Mouse (Mus musculus) lung, adult 2 months (tissue): ENCODE data around the gene Itih1. TPM values are rescaled to one million over a fixed set of nuclear protein-coding genes. Genes with fewer than 3 reads are reported as not detected.

ENCODE experiments used
- DNase-seq: peaks from one replicate; pipeline ENCODE4 v3.0.0; 2022
- H3K4me1 ChIP-seq: fragments of 200-500 bp; 2 replicates; pipeline ENCODE4 v1.6.1; 2011; ENCODE audit warnings: low read length; ENCODE audit not compliant: control insufficient read depth, insufficient read depth
- H3K4me3 ChIP-seq: fragments of 200-500 bp; replicated peaks from 2 replicates; pipeline ENCODE3; 2011; ENCODE audit warnings: low read depth, mild to moderate bottlenecking, control low read depth, low read length; ENCODE audit errors: extremely low read depth
- CTCF ChIP-seq: fragments of 200-500 bp; IDR thresholded peaks from 2 replicates; pipeline ENCODE4 v1.5.1; 2011; ENCODE audit warnings: mild to moderate bottlenecking, low read length, control low read depth; ENCODE audit not compliant: insufficient read depth
- POLR2A ChIP-seq: fragments of 200-500 bp; IDR thresholded peaks from 2 replicates; pipeline ENCODE4 v1.6.1; 2011; ENCODE audit warnings: low read depth, mild to moderate bottlenecking, control low read depth, low read length, borderline replicate concordance; ENCODE audit errors: extremely low read depth
- WGBS: fragments of 180-500 bp; shearing (Covaris S2); methylation state at CpG from one replicate; pipeline ENCODE4 v1.1.7; 2018; 5-methylcytosine and 5-hydroxymethylcytosine counted together
- polyA plus RNA-seq: library from polyadenylated mRNA; depleted of rRNA; stranded (reverse); fragments of >200 nt; gene quantifications from 2 replicates; pipeline ENCODE4 v1.2.3, GENCODE M21; 2012; rRNA removed

The Itih1 gene
- polyA plus RNA-seq, 1 experiment: 1.4 TPM

GRCm38 (mm10) chr14:30881718-30882108, 61.4 kb downstream of the Itih1 start:
- H3K4me3 ChIP-seq: no peak overlapping the region
- 91% methylated on average over 3 of the region's 3 CpGs for WGBS
- no peak for DNase-seq
- TF ChIP-seq POLR2A (no peak), CTCF (no peak)
- H3K4me1 ChIP-seq: 0 out of 2 replicates have a peak, but pooled peaks cover 2% of the 10 kb centered on the region

DNA sequence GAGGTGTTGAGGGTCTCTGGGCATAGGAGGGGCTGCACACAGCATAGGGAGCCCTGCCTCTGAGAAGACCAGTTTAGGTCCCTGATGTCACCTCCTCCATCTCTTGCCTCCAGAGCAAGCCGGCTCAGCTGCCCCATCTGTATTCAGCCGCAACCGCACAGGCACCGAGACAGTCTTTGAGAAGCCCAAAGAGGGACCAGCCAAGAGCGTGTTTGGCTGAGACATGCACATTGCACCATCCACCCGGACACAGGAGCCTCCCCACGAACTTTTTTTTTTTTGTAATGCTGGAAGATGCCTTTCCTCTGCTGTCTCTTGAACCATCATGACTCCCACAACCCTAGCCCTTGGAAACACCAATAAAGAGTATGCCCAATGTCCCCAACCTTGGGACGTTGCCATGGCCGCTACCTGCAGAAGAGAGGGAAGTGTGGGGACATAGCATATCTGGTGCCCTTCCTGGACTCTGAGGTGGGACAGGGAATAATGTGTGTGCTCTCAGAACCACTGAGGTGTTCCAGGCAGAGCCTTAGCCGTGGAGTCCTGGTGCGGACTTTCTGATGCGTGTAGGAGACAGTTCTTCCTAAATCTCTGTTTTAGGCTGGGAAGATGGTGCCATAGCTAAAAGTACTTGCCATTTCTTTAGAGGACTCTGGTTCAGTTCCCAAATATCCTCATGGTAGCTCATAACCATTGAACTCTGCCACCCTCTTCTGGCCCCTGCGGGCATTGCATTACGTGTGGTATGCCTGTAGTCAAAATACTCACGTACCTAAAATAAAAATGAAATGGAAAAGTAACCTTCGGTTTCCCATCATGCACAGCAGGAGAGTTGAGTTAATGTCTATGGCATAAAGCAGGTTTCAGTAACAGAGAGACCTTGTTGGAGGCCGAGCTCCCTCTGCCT, 62.0 kb downstream of the Itih1 start:
- WGBS: 72% methylated on average over 17 of the region's 17 CpGs
- H3K4me3 ChIP-seq: no peak overlapping the region
- peaks cover 6% of the 10 kb centered on the region; the same call in 1 of the 2 replicates for H3K4me1 ChIP-seq
- DNase-seq: peak; percentile 70
- TF ChIP-seq POLR2A (no peak), CTCF (peak; percentile 53)

DNA sequence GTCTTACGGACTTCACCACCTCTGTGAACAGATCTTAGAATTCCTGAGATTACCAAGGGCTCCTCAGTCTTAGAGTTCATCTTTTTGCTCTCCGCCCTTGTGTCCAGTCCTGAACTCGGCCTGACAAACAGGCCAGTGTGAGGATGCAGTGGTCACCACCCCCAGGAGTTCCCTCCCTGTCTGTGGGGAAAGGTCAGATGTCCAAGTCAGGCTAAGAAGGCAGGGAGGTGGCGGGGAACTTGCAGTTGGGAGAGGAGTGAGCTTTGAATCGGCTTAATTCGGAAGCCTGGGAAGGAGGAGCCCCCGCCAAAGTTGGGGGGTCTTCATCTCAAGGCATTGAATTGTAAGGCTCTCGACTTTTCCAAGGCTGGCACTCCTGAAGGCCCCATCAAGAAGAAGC, 62.8 kb downstream of the Itih1 start:
- TF ChIP-seq CTCF: no peak
- no peak for TF ChIP-seq POLR2A
- whole genome bisulfite sequencing: 69% methylated on average over 8 of the region's 8 CpGs
- Histone ChIP-seq H3K4me3 (no peak overlapping the region), H3K4me1 (peaks cover 12% of the 10 kb centered on the region)
- no peak for DNase-seq

- DNase-seq: no peak
- peak overlapping the region; percentile 42 for H3K4me3 ChIP-seq
- peaks cover 12% of the 10 kb centered on the region for H3K4me1 ChIP-seq
- WGBS: 59% methylated on average over 9 of the region's 9 CpGs
- TF ChIP-seq CTCF (no peak), POLR2A (no peak)
Measured at GRCm38 (mm10) chr14:30879794-30880193, 63.3 kb downstream of the Itih1 start.

Other genes with a start within 250 kb of the Itih1 start
- gene Sfmbt1, start 228.4 kb downstream of the Itih1 start, polyA plus RNA-seq: 0.93 and 1.8 TPM in 2 replicates
- 40.6 and 43.7 TPM in 2 replicates for gene Tmem110, start 117.7 kb downstream of the Itih1 start, polyA plus RNA-seq
- gene Mustn1, start 64.1 kb downstream of the Itih1 start, polyA plus RNA-seq: 44.8 and 50.3 TPM in 2 replicates
- 37.7 and 43.4 TPM in 2 replicates for gene Itih4, start 56.8 kb downstream of the Itih1 start, polyA plus RNA-seq
- 0.87 and 1.1 TPM in 2 replicates for gene Itih3, start 19.5 kb downstream of the Itih1 start, polyA plus RNA-seq
- gene Nek4, start 8.1 kb upstream of the Itih1 start, polyA plus RNA-seq: 3.6 and 3.8 TPM in 2 replicates
- gene Glt8d1, start 58.1 kb upstream of the Itih1 start, polyA plus RNA-seq: 17.2 and 21.6 TPM in 2 replicates
- gene Spcs1, start 58.4 kb upstream of the Itih1 start, polyA plus RNA-seq: 92.6 and 173 TPM in 2 replicates
- gene Pbrm1, start 75.8 kb upstream of the Itih1 start, polyA plus RNA-seq: 12.8 and 14.7 TPM in 2 replicates
- 7.9 and 13.2 TPM in 2 replicates for gene Gnl3, start 75.9 kb upstream of the Itih1 start, polyA plus RNA-seq
- 58.1 and 70.0 TPM in 2 replicates for gene Smim4, start 185.7 kb upstream of the Itih1 start, polyA plus RNA-seq
- 147 and 266 TPM in 2 replicates for gene Nt5dc2, start 187.8 kb upstream of the Itih1 start, polyA plus RNA-seq
- gene Stab1, start 225.4 kb upstream of the Itih1 start, polyA plus RNA-seq: 114 and 136 TPM in 2 replicates